Mouse (Mus musculus) c-Kit-positive CD71-positive TER-119-negative erythroid progenitor cells, embryonic 14.5 days (primary cell): ENCODE results near the gene Wdfy4.

ENCODE experiments used
- DNase-seq: peaks from one replicate; pipeline ENCODE4 v3.0.0-alpha.2; 2013; ENCODE audit warnings: low read depth

The Wdfy4 gene

GRCm38 (mm10) chr14:32984176-32984738 is 201.1 kb downstream of the Wdfy4 start:
- DNase-seq = no peak

GRCm38 (mm10) chr14:32970700-32971099 is 214.6 kb downstream of the Wdfy4 start:
- no peak for DNase-seq

GRCm38 (mm10) chr14:32964742-32965141 is 220.6 kb downstream of the Wdfy4 start:
- no peak for DNase-seq

GRCm38 (mm10) chr14:32960481-32960880 is 224.8 kb downstream of the Wdfy4 start:
- peak; percentile 11 for DNase-seq

- DNase-seq = no peak
Observed at GRCm38 (mm10) chr14:32958671-32959070, 226.6 kb downstream of the Wdfy4 start.

- DNase-seq = no peak
Observed at GRCm38 (mm10) chr14:32956486-32956885, 228.8 kb downstream of the Wdfy4 start.

GRCm38 (mm10) chr14:32950312-32951301 is 234.7 kb downstream of the Wdfy4 start:
- DNase-seq = no peak

GRCm38 (mm10) chr14:32947512-32947911 is 237.8 kb downstream of the Wdfy4 start:
- no peak for DNase-seq

- no peak for DNase-seq
Observed at GRCm38 (mm10) chr14:32939217-32939616, 246.1 kb downstream of the Wdfy4 start.

- DNase-seq = no peak
Observed at GRCm38 (mm10) chr14:32934064-32934463, 251.2 kb downstream of the Wdfy4 start.

- no peak for DNase-seq
Observed at GRCm38 (mm10) chr14:32932220-32932619, 253.1 kb downstream of the Wdfy4 start.

- no peak for DNase-seq
Observed at GRCm38 (mm10) chr14:32931709-32932108, 253.6 kb downstream of the Wdfy4 start.

GRCm38 (mm10) chr14:32923871-32924270 is 261.4 kb downstream of the Wdfy4 start:
- DNase-seq = no peak

GRCm38 (mm10) chr14:32917919-32918318 is 267.4 kb downstream of the Wdfy4 start:
- no peak for DNase-seq

- DNase-seq = no peak
Observed at GRCm38 (mm10) chr14:32915360-32915759, 269.9 kb downstream of the Wdfy4 start.

- no peak for DNase-seq
Observed at GRCm38 (mm10) chr14:32911187-32911586, 274.1 kb downstream of the Wdfy4 start.
